Mouse (Mus musculus): Measurements from ENCODE around the gene Hs6st3.
"Not testable (repeated sequence)": the region's sequence is repeated elsewhere in the genome, so short reads cannot be mapped to it uniquely, and the experiment has no call there.

The Hs6st3 gene

GRCm38 (mm10) chr14:119451594-119451993 is 313.5 kb downstream of the Hs6st3 start:
- no peak for DNase-seq (ENCODE audit: low spot score)

- no peak for DNase-seq (ENCODE audit: low spot score)
These were observed 314.2 kb downstream of the Hs6st3 start for GRCm38 (mm10) chr14:119452382-119452781.

- DNase-seq (ENCODE audit: low spot score): no peak
These were observed 314.7 kb downstream of the Hs6st3 start for GRCm38 (mm10) chr14:119452797-119453196.

- no peak for DNase-seq (ENCODE audit: low spot score)
These were observed 326.2 kb downstream of the Hs6st3 start for GRCm38 (mm10) chr14:119464308-119464707.

GRCm38 (mm10) chr14:119464883-119465282 is 326.7 kb downstream of the Hs6st3 start:
- DNase-seq (ENCODE audit: low spot score): no peak

GRCm38 (mm10) chr14:119466899-119467588 is 328.9 kb downstream of the Hs6st3 start:
- DNase-seq (ENCODE audit: low spot score): no peak

GRCm38 (mm10) chr14:119476582-119476981 is 338.4 kb downstream of the Hs6st3 start:
- no peak for DNase-seq (ENCODE audit: low spot score)

GRCm38 (mm10) chr14:119477836-119478235 is 339.7 kb downstream of the Hs6st3 start:
- DNase-seq (ENCODE audit: low spot score): no peak

- DNase-seq (ENCODE audit: low spot score): no peak
These were observed 351.0 kb downstream of the Hs6st3 start for GRCm38 (mm10) chr14:119488978-119489703.

GRCm38 (mm10) chr14:119520632-119521031 is 382.5 kb downstream of the Hs6st3 start:
- no peak for DNase-seq (ENCODE audit: low spot score)

GRCm38 (mm10) chr14:119521056-119521455 is 382.9 kb downstream of the Hs6st3 start:
- no peak for DNase-seq (ENCODE audit: low spot score)

- DNase-seq (ENCODE audit: low spot score): no peak
These were observed 394.9 kb downstream of the Hs6st3 start for GRCm38 (mm10) chr14:119532889-119533546.

GRCm38 (mm10) chr14:119540505-119540904 is 402.4 kb downstream of the Hs6st3 start:
- DNase-seq (ENCODE audit: low spot score): no peak

- no peak for DNase-seq (ENCODE audit: low spot score)
These were observed 406.5 kb downstream of the Hs6st3 start for GRCm38 (mm10) chr14:119544596-119544995.

- DNase-seq (ENCODE audit: low spot score): no peak
These were observed 420.2 kb downstream of the Hs6st3 start for GRCm38 (mm10) chr14:119558356-119558755.

- DNase-seq (ENCODE audit: low spot score): no peak
These were observed 443.9 kb downstream of the Hs6st3 start for GRCm38 (mm10) chr14:119582039-119582508.

GRCm38 (mm10) chr14:119585069-119585468 is 446.9 kb downstream of the Hs6st3 start:
- no peak for DNase-seq (ENCODE audit: low spot score)

GRCm38 (mm10) chr14:119587365-119587764 is 449.2 kb downstream of the Hs6st3 start:
- DNase-seq (ENCODE audit: low spot score): not testable (repeated sequence)

GRCm38 (mm10) chr14:119604327-119604726 is 466.2 kb downstream of the Hs6st3 start:
- DNase-seq (ENCODE audit: low spot score): peak; percentile 20

- DNase-seq (ENCODE audit: low spot score): no peak
These were observed 474.7 kb downstream of the Hs6st3 start for GRCm38 (mm10) chr14:119612793-119613192.

GRCm38 (mm10) chr14:119629127-119629526 is 491.0 kb downstream of the Hs6st3 start:
- no peak for DNase-seq (ENCODE audit: low spot score)

GRCm38 (mm10) chr14:119633090-119633489 is 494.9 kb downstream of the Hs6st3 start:
- DNase-seq (ENCODE audit: low spot score): no peak

GRCm38 (mm10) chr14:119633626-119634025 is 495.5 kb downstream of the Hs6st3 start:
- no peak for DNase-seq (ENCODE audit: low spot score)

All from ovary, postnatal 36 days (tissue).